Mouse (Mus musculus): Measurements from ENCODE around the gene Slpi. TPM values are rescaled to one million over a fixed set of nuclear protein-coding genes. Genes with fewer than 3 reads are reported as not detected.

Gene Slpi
- total and polyA plus RNA-seq, 3 experiments: not detected

- no peak for DNase-seq (ENCODE audit: low read depth, low spot score)
- Histone ChIP-seq H3K9ac (ENCODE audit: control insufficient read depth, low read depth, low read length, poor library complexity, severe bottlenecking) (no peak overlapping the region), H3K36me3 (ENCODE audit: control insufficient read depth in 1 of 2, insufficient read depth in 2 of 2, low read length in 2 of 2) (no peaks in the 10 kb centered on the region), H3K27me3 (ENCODE audit: control insufficient read depth in 1 of 2, insufficient read depth in 2 of 2, low read length in 2 of 2) (no peaks in the 10 kb centered on the region; a peak in 1 of 4 replicates), H3K79me2 (ENCODE audit: control insufficient read depth, insufficient read depth, low read length, poor library complexity) (no peaks in the 10 kb centered on the region), H3K4me3 (ENCODE audit: control insufficient read depth in 1 of 2, insufficient read depth in 1 of 2, low read depth in 2 of 2, low read length in 2 of 2) (no peak overlapping the region), H3K9me3 (replicated peaks; ENCODE audit: insufficient read depth, low read length) (no peaks in the 10 kb centered on the region), H3K27ac (ENCODE audit: control insufficient read depth, low read depth, low read length) (no peak overlapping the region), H3K4me1 (ENCODE audit: control insufficient read depth in 1 of 2, insufficient read depth in 2 of 2, low read length in 2 of 2) (no peaks in the 10 kb centered on the region)
- TF ChIP-seq EP300 (IDR thresholded peaks at IDR 0.05; ENCODE audit: low read depth in 1 of 2, low read length in 2 of 2) (no peak), POLR2AphosphoS5 (IDR thresholded peaks at IDR 0.05; ENCODE audit: borderline replicate concordance, low read depth, low read length) (no peak), HCFC1 (IDR thresholded peaks at IDR 0.05; ENCODE audit: low read depth, low read length) (no peak), GABPA (IDR thresholded peaks at IDR 0.05; ENCODE audit: low read depth, low read length) (no peak), CHD1 (IDR thresholded peaks at IDR 0.05; ENCODE audit: low read depth, low read length) (no peak), CTCF (IDR thresholded peaks at IDR 0.05 in 2 of 3, conservative IDR thresholded peaks at IDR 0.05 in 1 of 3; ENCODE audit: control insufficient read depth in 1 of 3, insufficient read depth in 1 of 3, low read depth in 2 of 3, low read length in 3 of 3, poor library complexity in 1 of 3, severe bottlenecking in 1 of 3) (no peak), KAT2A (conservative IDR thresholded peaks at IDR 0.05; ENCODE audit: low read depth, low read length) (no peak)
Observed at GRCm38 (mm10) chr2:164393126-164393525, 4.2 kb upstream of the Slpi start.

GRCm38 (mm10) chr2:164389499-164389898 is 604 bp upstream of the Slpi start:
- Histone ChIP-seq H3K36me3 (ENCODE audit: control insufficient read depth in 1 of 2, insufficient read depth in 2 of 2, low read length in 2 of 2) (no peaks in the 10 kb centered on the region), H3K4me3 (ENCODE audit: control insufficient read depth in 1 of 2, insufficient read depth in 1 of 2, low read depth in 2 of 2, low read length in 2 of 2) (no peak overlapping the region), H3K9ac (ENCODE audit: control insufficient read depth, low read depth, low read length, poor library complexity, severe bottlenecking) (no peak overlapping the region), H3K27me3 (ENCODE audit: control insufficient read depth in 1 of 2, insufficient read depth in 2 of 2, low read length in 2 of 2) (no peaks in the 10 kb centered on the region), H3K79me2 (ENCODE audit: control insufficient read depth, insufficient read depth, low read length, poor library complexity) (no peaks in the 10 kb centered on the region), H3K4me1 (ENCODE audit: control insufficient read depth in 1 of 2, insufficient read depth in 2 of 2, low read length in 2 of 2) (no peaks in the 10 kb centered on the region), H3K9me3 (replicated peaks; ENCODE audit: insufficient read depth, low read length) (no peaks in the 10 kb centered on the region), H3K27ac (ENCODE audit: control insufficient read depth, low read depth, low read length) (no peak overlapping the region)
- no peak for TF ChIP-seq POLR2AphosphoS5 (IDR thresholded peaks at IDR 0.05; ENCODE audit: borderline replicate concordance, low read depth, low read length)
- no peak for TF ChIP-seq MAFK (IDR thresholded peaks at IDR 0.05; ENCODE audit: borderline replicate concordance, low read depth, low read length)
- peak; percentile 41 to 74 (median 46) for TF ChIP-seq CTCF (IDR thresholded peaks at IDR 0.05 in 2 of 3, conservative IDR thresholded peaks at IDR 0.05 in 1 of 3; ENCODE audit: control insufficient read depth in 1 of 3, insufficient read depth in 1 of 3, low read depth in 2 of 3, low read length in 3 of 3, poor library complexity in 1 of 3, severe bottlenecking in 1 of 3)
- peak; percentile 33 for DNase-seq (ENCODE audit: low read depth, low spot score)

- peaks cover 0 to 5% of the 10 kb centered on the region in 2 experiments; a peak in 2 of 4 replicates for H3K27me3 ChIP-seq (ENCODE audit: control insufficient read depth in 1 of 2, insufficient read depth in 2 of 2, low read length in 2 of 2)
- H3K27ac ChIP-seq (ENCODE audit: control insufficient read depth, low read depth, low read length): no peak overlapping the region
- H3K9me3 ChIP-seq (replicated peaks; ENCODE audit: insufficient read depth, low read length): no peaks in the 10 kb centered on the region
- no peak overlapping the region for H3K9ac ChIP-seq (ENCODE audit: control insufficient read depth, low read depth, low read length, poor library complexity, severe bottlenecking)
- TF ChIP-seq ZC3H11A (IDR thresholded peaks at IDR 0.05; ENCODE audit: low read depth, low read length): peak; percentile 19; the same call in 1 of the 2 replicates
- TF ChIP-seq KAT2A (conservative IDR thresholded peaks at IDR 0.05; ENCODE audit: low read depth, low read length): no peak
- TF ChIP-seq RAD21 (IDR thresholded peaks at IDR 0.05; ENCODE audit: low read depth, low read length): peak; percentile 44
- TF ChIP-seq CTCF (IDR thresholded peaks at IDR 0.05 in 2 of 3, conservative IDR thresholded peaks at IDR 0.05 in 1 of 3; ENCODE audit: control insufficient read depth in 1 of 3, insufficient read depth in 1 of 3, low read depth in 2 of 3, low read length in 3 of 3, poor library complexity in 1 of 3, severe bottlenecking in 1 of 3): peak; percentile 63 to 72 (median 65)
- TF ChIP-seq SMC3 (IDR thresholded peaks at IDR 0.05; ENCODE audit: low read depth, low read length): peak; percentile 52
- no peak for TF ChIP-seq UBTF (IDR thresholded peaks at IDR 0.05; ENCODE audit: borderline replicate concordance, insufficient read depth, low read depth, low read length)
- 0 out of 2 replicates have a peak, but pooled peaks have one; percentile 17 for TF ChIP-seq BHLHE40 (IDR thresholded peaks at IDR 0.05; ENCODE audit: borderline replicate concordance, low read depth, low read length)
- no peaks in the 10 kb centered on the region for H3K36me3 ChIP-seq (ENCODE audit: control insufficient read depth in 1 of 2, insufficient read depth in 2 of 2, low read length in 2 of 2)
- H3K4me3 ChIP-seq (ENCODE audit: control insufficient read depth in 1 of 2, insufficient read depth in 1 of 2, low read depth in 2 of 2, low read length in 2 of 2): no peak overlapping the region
- no peaks in the 10 kb centered on the region for H3K79me2 ChIP-seq (ENCODE audit: control insufficient read depth, insufficient read depth, low read length, poor library complexity)
- no peaks in the 10 kb centered on the region for H3K4me1 ChIP-seq (ENCODE audit: control insufficient read depth in 1 of 2, insufficient read depth in 2 of 2, low read length in 2 of 2)
- peak; percentile 48 for DNase-seq (ENCODE audit: low read depth, low spot score)
Observed at GRCm38 (mm10) chr2:164386953-164387352, 1.9 kb downstream of the Slpi start.

All from MEL (cell line).